Mouse (Mus musculus): ENCODE data around the gene Krtap28-10.

DNA sequence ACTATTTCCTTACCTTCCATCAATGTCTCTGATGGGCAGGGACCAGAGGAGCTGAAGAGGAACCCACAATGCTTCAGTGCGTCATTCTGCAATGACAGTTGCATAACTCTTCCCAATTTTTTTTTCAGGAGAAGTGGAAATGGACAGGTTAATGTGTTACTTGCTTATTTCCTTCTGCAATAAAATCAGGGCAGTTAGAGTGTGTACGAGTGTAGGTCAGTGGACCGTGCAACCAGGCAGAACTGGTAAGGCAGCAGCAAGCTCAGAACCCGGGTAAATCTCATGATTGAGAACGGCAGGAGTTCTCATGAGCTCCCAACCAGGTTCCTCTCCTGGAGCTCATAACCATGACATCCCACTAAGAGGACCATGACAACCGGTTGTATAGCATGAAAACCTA is 50.2 kb downstream of the Krtap28-10 start:
- no peak for TF ChIP-seq HCFC1 (IDR thresholded peaks at IDR 0.05; ENCODE audit: borderline replicate concordance, insufficient read depth, low read length)
- no peak for TF ChIP-seq CHD2 (IDR thresholded peaks at IDR 0.05; ENCODE audit: low read depth, low read length)
- TF ChIP-seq ZNF384 (IDR thresholded peaks at IDR 0.05; ENCODE audit: low read depth, low read length): no peak

All from ES-E14 (cell line).